Mouse (Mus musculus): ENCODE results near the gene Vasp. TPM values are rescaled to one million over a fixed set of nuclear protein-coding genes. Genes with fewer than 3 reads are reported as not detected.

The Vasp gene
- total RNA-seq, 2 experiments from 2014 or later, result 17.9 to 34.0 TPM

- ATAC-seq (replicated peaks; ENCODE audit: low FRiP score, poor library complexity, severe bottlenecking), result no peak
Measured at GRCm38 (mm10) chr7:19304501-19305412, 33.1 kb upstream of the Vasp start.

GRCm38 (mm10) chr7:19303770-19304169 is 32.2 kb upstream of the Vasp start:
- no peak for ATAC-seq (replicated peaks; ENCODE audit: low FRiP score, poor library complexity, severe bottlenecking)

- no peak for ATAC-seq (replicated peaks; ENCODE audit: low FRiP score, poor library complexity, severe bottlenecking)
Measured at GRCm38 (mm10) chr7:19303046-19303305, 31.4 kb upstream of the Vasp start.

- no peak for ATAC-seq (replicated peaks; ENCODE audit: low FRiP score, poor library complexity, severe bottlenecking)
Measured at GRCm38 (mm10) chr7:19302264-19303045, 30.8 kb upstream of the Vasp start.

GRCm38 (mm10) chr7:19301461-19302263 is 30.0 kb upstream of the Vasp start:
- ATAC-seq (replicated peaks; ENCODE audit: low FRiP score, poor library complexity, severe bottlenecking), result no peak

- peak; percentile 80 for ATAC-seq (replicated peaks; ENCODE audit: low FRiP score, poor library complexity, severe bottlenecking)
Measured at GRCm38 (mm10) chr7:19300501-19301421, 29.1 kb upstream of the Vasp start.

GRCm38 (mm10) chr7:19299194-19299593 is 27.6 kb upstream of the Vasp start:
- ATAC-seq (replicated peaks; ENCODE audit: low FRiP score, poor library complexity, severe bottlenecking), result no peak

- ATAC-seq (replicated peaks; ENCODE audit: low FRiP score, poor library complexity, severe bottlenecking), result no peak
Measured at GRCm38 (mm10) chr7:19297794-19298193, 26.2 kb upstream of the Vasp start.

- ATAC-seq (replicated peaks; ENCODE audit: low FRiP score, poor library complexity, severe bottlenecking), result no peak
Measured at GRCm38 (mm10) chr7:19297034-19297433, 25.4 kb upstream of the Vasp start.

- ATAC-seq (replicated peaks; ENCODE audit: low FRiP score, poor library complexity, severe bottlenecking), result peak; percentile 73
Measured at GRCm38 (mm10) chr7:19295503-19296185, 24.0 kb upstream of the Vasp start.

- no peak for ATAC-seq (replicated peaks; ENCODE audit: low FRiP score, poor library complexity, severe bottlenecking)
Measured at GRCm38 (mm10) chr7:19290969-19291596, 19.5 kb upstream of the Vasp start.

- ATAC-seq (replicated peaks; ENCODE audit: low FRiP score, poor library complexity, severe bottlenecking), result no peak
Measured at GRCm38 (mm10) chr7:19284763-19285162, 13.1 kb upstream of the Vasp start.

- ATAC-seq (replicated peaks; ENCODE audit: low FRiP score, poor library complexity, severe bottlenecking), result no peak
Measured at GRCm38 (mm10) chr7:19283406-19283804, 11.8 kb upstream of the Vasp start.

- 0 out of 2 replicates have a peak, but pooled peaks have one; percentile 15 for ATAC-seq (replicated peaks; ENCODE audit: low FRiP score, poor library complexity, severe bottlenecking)
Measured at GRCm38 (mm10) chr7:19282791-19283405, 11.3 kb upstream of the Vasp start.

GRCm38 (mm10) chr7:19282385-19282784 is 10.8 kb upstream of the Vasp start, which contains the start of gene Rtn2:
Gene Rtn2, plus strand, starts transcription at chr7:19282624.
- ATAC-seq (replicated peaks; ENCODE audit: low FRiP score, poor library complexity, severe bottlenecking), result peak; percentile 88

GRCm38 (mm10) chr7:19281680-19282304 is 10.2 kb upstream of the Vasp start:
- peak; percentile 48; the same call in 1 of the 2 replicates for ATAC-seq (replicated peaks; ENCODE audit: low FRiP score, poor library complexity, severe bottlenecking)

- ATAC-seq (replicated peaks; ENCODE audit: low FRiP score, poor library complexity, severe bottlenecking), result no peak
Measured at GRCm38 (mm10) chr7:19279581-19280114, 8.0 kb upstream of the Vasp start, which contains the start of gene Ppm1n. Gene Ppm1n, minus strand, starts transcription at chr7:19280064.
